Mouse (Mus musculus) neural tube, embryonic 14.5 days (tissue): ENCODE measurements around the gene Olfr881. TPM values are rescaled to one million over a fixed set of nuclear protein-coding genes. Genes with fewer than 3 reads are reported as not detected.

Source experiments
- ATAC-seq: fragments of 200-750 bp; cut with Nextera tagmentation; 2 replicates; pipeline ENCODE4 v1.8.0; 2017; ENCODE audit warnings: low read depth, mild to moderate bottlenecking, moderate TSS enrichment, moderate library complexity
- H3K27ac ChIP-seq: fragments of 300-500 bp; sonication (generic); 2 replicates; pipeline ENCODE4 v1.5.1; 2014; ENCODE audit warnings: low read depth, mild to moderate bottlenecking, control low read depth, low read length, moderate library complexity, mixed read lengths
- H3K27me3 ChIP-seq: fragments of 300-500 bp; sonication (generic); 2 replicates; pipeline ENCODE4 v1.6.1; 2014; ENCODE audit warnings: low read length; ENCODE audit not compliant: control insufficient read depth, insufficient read depth
- H3K36me3 ChIP-seq: fragments of 300-500 bp; sonication (generic); 2 replicates; pipeline ENCODE4 v1.6.1; 2014; ENCODE audit warnings: low read length, mixed read lengths; ENCODE audit not compliant: control insufficient read depth, insufficient read depth
- H3K4me1 ChIP-seq: fragments of 300-500 bp; sonication (generic); 2 replicates; pipeline ENCODE4 v1.6.1; 2014; ENCODE audit warnings: low read length; ENCODE audit not compliant: control insufficient read depth, insufficient read depth
- H3K4me2 ChIP-seq: fragments of 300-500 bp; sonication (generic); 2 replicates; pipeline ENCODE4 v1.6.1; 2014; ENCODE audit warnings: mild to moderate bottlenecking, low read depth, low read length, control low read depth
- H3K4me3 ChIP-seq: fragments of 300-500 bp; sonication (generic); 2 replicates; pipeline ENCODE4 v1.5.1; 2014; ENCODE audit warnings: low read depth, low read length, control low read depth, mixed read lengths
- H3K9ac ChIP-seq: fragments of 300-500 bp; sonication (generic); replicated peaks from 2 replicates; pipeline ENCODE4 v1.6.1; 2014; ENCODE audit warnings: low read depth, mild to moderate bottlenecking, control low read depth, low read length, mixed read lengths
- H3K9me3 ChIP-seq: fragments of 300-500 bp; sonication (generic); 2 replicates; pipeline ENCODE4 v1.6.1; 2016; ENCODE audit warnings: low read length; ENCODE audit not compliant: control insufficient read depth
- WGBS: fragments of 180-500 bp; shearing (Covaris S2); extraction: QIAGEN DNeasy Blood & Tissue Kit; methylation state at CpG from one replicate; pipeline ENCODE4 v1.1.7; 2014; 5-methylcytosine and 5-hydroxymethylcytosine counted together
- polyA plus RNA-seq: library from polyadenylated mRNA; unstranded; fragments of >200 nt; fragmentation: Nextera tagmentation; extraction: Ambion mirVana; gene quantifications from 2 replicates; pipeline ENCODE4 v1.2.1, GENCODE M21; 2014

Olfr881 gene
- not detected in 2 replicates for polyA plus RNA-seq

DNA sequence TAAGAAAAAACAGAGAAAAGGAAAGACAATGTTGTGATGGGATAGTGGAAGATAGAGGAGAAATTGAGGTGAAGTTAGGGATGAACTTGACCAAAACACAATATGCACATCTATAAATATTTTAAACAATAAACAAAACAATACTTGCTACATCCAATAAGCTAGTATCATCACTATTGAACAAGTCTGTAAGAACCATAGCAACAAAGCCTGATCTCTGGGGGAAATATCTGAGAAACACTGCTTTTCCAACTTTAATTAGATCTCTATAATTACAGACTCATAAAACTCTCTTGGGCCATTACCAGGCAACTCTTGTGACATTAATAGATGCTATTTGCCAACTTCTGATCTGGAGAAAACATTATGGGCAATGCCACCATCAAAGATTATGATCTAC lies at the start of gene Olfr881:
Gene Olfr881 (plus strand): TSS at position 301 of the 400 bp plus-strand sequence.
- Histone ChIP-seq H3K36me3 (no peaks in the 10 kb centered on the region), H3K4me3 (no peak within 1 kb of the TSS), H3K9me3 (no peaks in the 10 kb centered on the region), H3K9ac (no peak within 1 kb of the TSS), H3K27me3 (no peaks in the 10 kb centered on the region), H3K4me1 (no peaks in the 10 kb centered on the region), H3K4me2 (no peak within 1 kb of the TSS), H3K27ac (no peak within 1 kb of the TSS)
- ATAC-seq, result no peak

DNA sequence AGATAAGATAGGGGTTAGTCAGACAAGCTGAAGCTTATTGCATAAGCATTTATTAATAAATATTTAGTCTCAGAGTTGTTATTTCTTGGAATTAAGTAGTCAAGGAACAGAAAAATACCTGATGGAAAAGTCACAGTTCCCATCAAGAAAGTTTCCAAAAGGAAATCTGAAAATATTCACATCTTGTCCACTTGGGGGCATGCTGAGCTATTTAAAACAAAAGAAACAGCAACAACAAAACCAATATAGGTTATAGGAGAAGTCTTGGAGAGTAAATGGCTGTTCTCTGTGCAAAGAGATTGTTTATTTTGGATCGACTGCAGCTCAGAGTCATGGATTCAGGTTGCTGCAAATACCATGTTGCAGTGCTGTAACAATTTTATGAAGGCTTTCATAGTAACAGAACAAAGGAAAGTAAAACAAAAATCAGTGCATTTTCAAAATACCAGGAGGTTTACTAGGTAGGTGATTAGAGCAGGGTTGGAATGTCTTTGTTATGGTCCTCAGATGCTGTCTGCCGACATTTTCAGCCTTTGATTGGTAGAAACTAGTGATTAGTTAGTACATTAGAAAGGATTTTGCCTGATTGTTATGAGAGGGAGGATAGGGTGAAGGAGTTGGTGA lies 7.1 kb downstream of the Olfr881 start:
- 44% methylated on average over 2 of the region's 2 CpGs for WGBS
- no peak overlapping the region for H3K4me3 ChIP-seq
- no peaks in the 10 kb centered on the region for H3K9me3 ChIP-seq
- H3K36me3 ChIP-seq, result no peaks in the 10 kb centered on the region
- H3K9ac ChIP-seq, result no peak overlapping the region
- no peak overlapping the region for H3K27ac ChIP-seq
- H3K4me2 ChIP-seq, result no peak overlapping the region
- H3K4me1 ChIP-seq, result no peaks in the 10 kb centered on the region
- no peaks in the 10 kb centered on the region for H3K27me3 ChIP-seq
- no peak for ATAC-seq

DNA sequence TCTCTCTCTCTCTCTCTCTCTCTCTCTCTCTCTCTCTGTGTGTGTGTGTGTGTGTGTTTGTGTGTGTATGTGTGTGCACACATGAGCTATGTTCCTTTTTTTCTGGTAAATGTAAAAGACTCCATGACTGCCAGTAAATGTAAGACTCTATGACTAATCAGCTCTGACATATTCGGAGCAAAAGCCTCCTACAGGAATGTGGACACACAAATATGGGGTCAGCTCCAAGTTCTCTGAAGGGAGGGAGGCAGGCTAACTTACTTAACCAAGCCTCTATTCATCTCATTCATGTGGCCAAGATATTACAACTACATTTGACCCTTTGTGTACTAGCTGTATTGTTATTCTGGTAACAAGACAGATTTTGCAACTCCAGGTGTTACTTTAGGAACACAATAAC lies 8.4 kb downstream of the Olfr881 start:
- Histone ChIP-seq H3K27ac (no peak overlapping the region), H3K9me3 (no peaks in the 10 kb centered on the region), H3K4me2 (no peak overlapping the region), H3K36me3 (no peaks in the 10 kb centered on the region), H3K4me3 (no peak overlapping the region), H3K4me1 (no peaks in the 10 kb centered on the region), H3K9ac (no peak overlapping the region), H3K27me3 (no peaks in the 10 kb centered on the region)
- 78% methylated on average over 1 of the region's 1 CpGs for WGBS
- no peak for ATAC-seq

DNA sequence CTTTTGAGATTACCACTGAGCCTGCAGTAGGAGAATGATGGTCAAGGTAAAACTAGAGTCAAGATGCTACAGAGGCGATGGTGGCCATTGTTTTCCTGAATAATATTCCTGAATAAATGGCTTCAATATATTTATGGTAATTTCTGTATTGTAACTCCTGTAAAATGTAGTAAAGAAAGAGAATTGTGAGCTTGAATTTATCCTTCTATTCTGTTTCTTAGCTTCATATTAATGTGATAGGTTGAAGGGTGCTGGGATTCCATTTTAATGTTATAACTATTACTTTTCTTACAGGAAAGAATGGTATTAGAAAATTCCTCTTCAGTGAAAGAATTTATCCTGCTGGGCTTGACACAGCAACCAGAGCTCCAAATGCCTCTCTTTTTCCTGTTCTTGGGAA lies 33.9 kb downstream of the Olfr881 start, which contains the start of gene Olfr883:
Gene Olfr883 (plus strand): TSS at position 301 of the 400 bp plus-strand sequence.
- no peak within 1 kb of the TSS for H3K9ac ChIP-seq
- no peaks in the 10 kb centered on the region for H3K36me3 ChIP-seq
- H3K4me1 ChIP-seq, result no peaks in the 10 kb centered on the region
- H3K27me3 ChIP-seq, result no peaks in the 10 kb centered on the region
- 85% methylated on average over 1 of the region's 1 CpGs for WGBS
- H3K27ac ChIP-seq, result no peak within 1 kb of the TSS
- no peaks in the 10 kb centered on the region for H3K9me3 ChIP-seq
- H3K4me3 ChIP-seq, result no peak within 1 kb of the TSS
- ATAC-seq, result no peak
- H3K4me2 ChIP-seq, result no peak within 1 kb of the TSS

Other genes with a start within 250 kb of the Olfr881 start
- gene Olfr874, start 246.7 kb upstream of the Olfr881 start, polyA plus RNA-seq, result not detected in 2 replicates
- not detected in 2 replicates for gene Olfr875, start 220.0 kb upstream of the Olfr881 start, polyA plus RNA-seq
- not detected in 2 replicates for gene Olfr876, start 188.8 kb upstream of the Olfr881 start, polyA plus RNA-seq
- not detected in 2 replicates for gene Olfr877, start 137.6 kb upstream of the Olfr881 start, polyA plus RNA-seq
- not detected in 2 replicates for gene Olfr145, start 95.1 kb upstream of the Olfr881 start, polyA plus RNA-seq
- gene Olfr878, start 74.0 kb upstream of the Olfr881 start, polyA plus RNA-seq, result not detected in 2 replicates
- not detected in 2 replicates for gene Olfr883, start 34.0 kb downstream of the Olfr881 start, polyA plus RNA-seq
- not detected in 2 replicates for gene Olfr884, start 54.7 kb downstream of the Olfr881 start, polyA plus RNA-seq
- gene Olfr885, start 69.5 kb downstream of the Olfr881 start, polyA plus RNA-seq, result not detected in 2 replicates
- not detected in 2 replicates for gene Olfr887, start 92.2 kb downstream of the Olfr881 start, polyA plus RNA-seq
- not detected in 2 replicates for gene Olfr888, start 116.3 kb downstream of the Olfr881 start, polyA plus RNA-seq
- 0.04 TPM in 1 of 2 replicates, not detected in the other for gene Olfr889, start 123.4 kb downstream of the Olfr881 start, polyA plus RNA-seq
- gene Olfr890, start 150.7 kb downstream of the Olfr881 start, polyA plus RNA-seq, result not detected in 2 replicates
- not detected in 2 replicates for gene Olfr891, start 189.0 kb downstream of the Olfr881 start, polyA plus RNA-seq
- not detected in 2 replicates for gene Olfr893, start 216.5 kb downstream of the Olfr881 start, polyA plus RNA-seq
- not detected in 2 replicates for gene Olfr894, start 226.2 kb downstream of the Olfr881 start, polyA plus RNA-seq